Mouse (Mus musculus): Measurements from ENCODE around the gene Gm20662. TPM values are rescaled to one million over a fixed set of nuclear protein-coding genes. Genes with fewer than 3 reads are reported as not detected.

Gene Gm20662
- polyA plus RNA-seq, 1 experiment from 2014 or later, result 0.14 TPM

GRCm38 (mm10) chr9:107959896-107960295 is 36.3 kb upstream of the Gm20662 start:
- ATAC-seq (ENCODE audit: low FRiP score) (no peak), DNase-seq (ENCODE audit: low spot score) (no peak)
- H3K27me3 ChIP-seq (ENCODE audit: control insufficient read depth, insufficient read depth, low read length), result no peaks in the 10 kb centered on the region
- 71% methylated on average over 6 of the region's 6 CpGs for WGBS
- no peak overlapping the region for H3K4me2 ChIP-seq (replicated peaks; ENCODE audit: low read depth, low read length)
- H3K4me3 ChIP-seq (ENCODE audit: low read depth, low read length), result no peak overlapping the region
- no peaks in the 10 kb centered on the region for H3K4me1 ChIP-seq (replicated peaks; ENCODE audit: control insufficient read depth, insufficient read depth, low read length)
- H3K9me3 ChIP-seq (ENCODE audit: control insufficient read depth, low read length), result no peaks in the 10 kb centered on the region
- H3K36me3 ChIP-seq (ENCODE audit: control insufficient read depth, insufficient read depth, low read length), result no peaks in the 10 kb centered on the region; the same call in 1 of the 2 replicates
- no peak overlapping the region for H3K9ac ChIP-seq (ENCODE audit: low read depth, low read length)
- H3K27ac ChIP-seq (ENCODE audit: low read depth, low read length), result no peak overlapping the region

- H3K4me2 ChIP-seq (replicated peaks; ENCODE audit: low read depth, low read length), result no peak overlapping the region
- no peaks in the 10 kb centered on the region; the same call in 1 of the 2 replicates for H3K36me3 ChIP-seq (ENCODE audit: control insufficient read depth, insufficient read depth, low read length)
- WGBS, result 81% methylated on average over 4 of the region's 4 CpGs
These were observed 35.2 kb upstream of the Gm20662 start for GRCm38 (mm10) chr9:107960928-107961327.

GRCm38 (mm10) chr9:107961351-107961762 is 34.8 kb upstream of the Gm20662 start:
- Histone ChIP-seq H3K9me3 (ENCODE audit: control insufficient read depth, low read length) (no peaks in the 10 kb centered on the region), H3K36me3 (ENCODE audit: control insufficient read depth, insufficient read depth, low read length) (no peaks in the 10 kb centered on the region; the same call in 1 of the 2 replicates), H3K9ac (ENCODE audit: low read depth, low read length) (no peak overlapping the region), H3K27me3 (ENCODE audit: control insufficient read depth, insufficient read depth, low read length) (no peaks in the 10 kb centered on the region), H3K4me3 (ENCODE audit: low read depth, low read length) (no peak overlapping the region), H3K27ac (ENCODE audit: low read depth, low read length) (no peak overlapping the region), H3K4me1 (replicated peaks; ENCODE audit: control insufficient read depth, insufficient read depth, low read length) (no peaks in the 10 kb centered on the region), H3K4me2 (replicated peaks; ENCODE audit: low read depth, low read length) (no peak overlapping the region)
- DNase-seq (ENCODE audit: low spot score) (peak; percentile 21), ATAC-seq (ENCODE audit: low FRiP score) (no peak)
- 78% methylated on average over 10 of the region's 10 CpGs for WGBS

More at GRCm38 (mm10) chr9:107960928-107961327, 35.2 kb upstream of the Gm20662 start:
- ATAC-seq (ENCODE audit: low FRiP score) (no peak), DNase-seq (ENCODE audit: low spot score) (peak; percentile 14)
- Histone ChIP-seq H3K9me3 (ENCODE audit: control insufficient read depth, low read length) (no peaks in the 10 kb centered on the region), H3K4me1 (replicated peaks; ENCODE audit: control insufficient read depth, insufficient read depth, low read length) (no peaks in the 10 kb centered on the region), H3K27me3 (ENCODE audit: control insufficient read depth, insufficient read depth, low read length) (no peaks in the 10 kb centered on the region), H3K4me3 (ENCODE audit: low read depth, low read length) (no peak overlapping the region), H3K27ac (ENCODE audit: low read depth, low read length) (no peak overlapping the region), H3K9ac (ENCODE audit: low read depth, low read length) (no peak overlapping the region)

GRCm38 (mm10) chr9:107961881-107962280 is 34.3 kb upstream of the Gm20662 start:
- Histone ChIP-seq H3K4me2 (replicated peaks; ENCODE audit: low read depth, low read length) (no peak overlapping the region), H3K4me1 (replicated peaks; ENCODE audit: control insufficient read depth, insufficient read depth, low read length) (no peaks in the 10 kb centered on the region), H3K4me3 (ENCODE audit: low read depth, low read length) (no peak overlapping the region), H3K27ac (ENCODE audit: low read depth, low read length) (no peak overlapping the region), H3K27me3 (ENCODE audit: control insufficient read depth, insufficient read depth, low read length) (no peaks in the 10 kb centered on the region), H3K9ac (ENCODE audit: low read depth, low read length) (no peak overlapping the region), H3K9me3 (ENCODE audit: control insufficient read depth, low read length) (no peaks in the 10 kb centered on the region), H3K36me3 (ENCODE audit: control insufficient read depth, insufficient read depth, low read length) (no peaks in the 10 kb centered on the region; the same call in 1 of the 2 replicates)
- ATAC-seq (ENCODE audit: low FRiP score) (no peak), DNase-seq (ENCODE audit: low spot score) (peak; percentile 41)
- 63% methylated on average over 5 of the region's 5 CpGs for WGBS

- H3K27ac ChIP-seq (ENCODE audit: low read depth, low read length), result no peak overlapping the region
- DNase-seq (ENCODE audit: low spot score) (no peak), ATAC-seq (ENCODE audit: low FRiP score) (no peak)
- no peak overlapping the region for H3K9ac ChIP-seq (ENCODE audit: low read depth, low read length)
- H3K36me3 ChIP-seq (ENCODE audit: control insufficient read depth, insufficient read depth, low read length), result no peaks in the 10 kb centered on the region; the same call in 1 of the 2 replicates
- H3K27me3 ChIP-seq (ENCODE audit: control insufficient read depth, insufficient read depth, low read length), result no peaks in the 10 kb centered on the region
- WGBS, result 96% methylated on average over 9 of the region's 9 CpGs
- no peak overlapping the region for H3K4me2 ChIP-seq (replicated peaks; ENCODE audit: low read depth, low read length)
- no peaks in the 10 kb centered on the region for H3K4me1 ChIP-seq (replicated peaks; ENCODE audit: control insufficient read depth, insufficient read depth, low read length)
- H3K9me3 ChIP-seq (ENCODE audit: control insufficient read depth, low read length), result no peaks in the 10 kb centered on the region
- no peak overlapping the region for H3K4me3 ChIP-seq (ENCODE audit: low read depth, low read length)
These were observed 33.2 kb upstream of the Gm20662 start for GRCm38 (mm10) chr9:107962916-107963315.

GRCm38 (mm10) chr9:107963700-107964099 is 32.4 kb upstream of the Gm20662 start:
- ATAC-seq (ENCODE audit: low FRiP score), result 0 out of 2 replicates have a peak, but pooled peaks have one; percentile 30
- 34% methylated on average over 5 of the region's 5 CpGs for WGBS

GRCm38 (mm10) chr9:107964681-107965080 is 31.5 kb upstream of the Gm20662 start:
- ATAC-seq (ENCODE audit: low FRiP score), result no peak
- Histone ChIP-seq H3K4me3 (ENCODE audit: low read depth, low read length) (no peak overlapping the region), H3K4me2 (replicated peaks; ENCODE audit: low read depth, low read length) (no peak overlapping the region), H3K27ac (ENCODE audit: low read depth, low read length) (no peak overlapping the region), H3K27me3 (ENCODE audit: control insufficient read depth, insufficient read depth, low read length) (no peaks in the 10 kb centered on the region), H3K9me3 (ENCODE audit: control insufficient read depth, low read length) (no peaks in the 10 kb centered on the region), H3K9ac (ENCODE audit: low read depth, low read length) (no peak overlapping the region), H3K36me3 (ENCODE audit: control insufficient read depth, insufficient read depth, low read length) (no peaks in the 10 kb centered on the region; the same call in 1 of the 2 replicates), H3K4me1 (replicated peaks; ENCODE audit: control insufficient read depth, insufficient read depth, low read length) (no peaks in the 10 kb centered on the region)
- 88% methylated on average over 9 of the region's 9 CpGs for WGBS
- DNase-seq (ENCODE audit: low spot score), result no peak

More at GRCm38 (mm10) chr9:107963700-107964099, 32.4 kb upstream of the Gm20662 start:
- Histone ChIP-seq H3K4me3 (ENCODE audit: low read depth, low read length) (no peak overlapping the region), H3K27me3 (ENCODE audit: control insufficient read depth, insufficient read depth, low read length) (no peaks in the 10 kb centered on the region), H3K4me1 (replicated peaks; ENCODE audit: control insufficient read depth, insufficient read depth, low read length) (no peaks in the 10 kb centered on the region), H3K4me2 (replicated peaks; ENCODE audit: low read depth, low read length) (no peak overlapping the region), H3K27ac (ENCODE audit: low read depth, low read length) (no peak overlapping the region), H3K9ac (ENCODE audit: low read depth, low read length) (no peak overlapping the region), H3K36me3 (ENCODE audit: control insufficient read depth, insufficient read depth, low read length) (no peaks in the 10 kb centered on the region; the same call in 1 of the 2 replicates), H3K9me3 (ENCODE audit: control insufficient read depth, low read length) (no peaks in the 10 kb centered on the region)
- peak; percentile 88 for DNase-seq (ENCODE audit: low spot score)

- DNase-seq (ENCODE audit: low spot score) (no peak), ATAC-seq (ENCODE audit: low FRiP score) (no peak)
- no peaks in the 10 kb centered on the region for H3K27me3 ChIP-seq (ENCODE audit: control insufficient read depth, insufficient read depth, low read length)
- no peak overlapping the region for H3K4me2 ChIP-seq (replicated peaks; ENCODE audit: low read depth, low read length)
- no peak overlapping the region for H3K9ac ChIP-seq (ENCODE audit: low read depth, low read length)
- WGBS, result 89% methylated on average over 10 of the region's 10 CpGs
- H3K4me1 ChIP-seq (replicated peaks; ENCODE audit: control insufficient read depth, insufficient read depth, low read length), result no peaks in the 10 kb centered on the region
- no peak overlapping the region for H3K4me3 ChIP-seq (ENCODE audit: low read depth, low read length)
- H3K36me3 ChIP-seq (ENCODE audit: control insufficient read depth, insufficient read depth, low read length), result no peaks in the 10 kb centered on the region
- H3K9me3 ChIP-seq (ENCODE audit: control insufficient read depth, low read length), result no peaks in the 10 kb centered on the region
- H3K27ac ChIP-seq (ENCODE audit: low read depth, low read length), result no peak overlapping the region
These were observed 29.5 kb upstream of the Gm20662 start for GRCm38 (mm10) chr9:107966676-107967075.

- Histone ChIP-seq H3K9ac (ENCODE audit: low read depth, low read length) (no peak overlapping the region), H3K4me2 (replicated peaks; ENCODE audit: low read depth, low read length) (no peak overlapping the region), H3K36me3 (ENCODE audit: control insufficient read depth, insufficient read depth, low read length) (no peaks in the 10 kb centered on the region), H3K4me3 (ENCODE audit: low read depth, low read length) (no peak overlapping the region), H3K9me3 (ENCODE audit: control insufficient read depth, low read length) (no peaks in the 10 kb centered on the region), H3K4me1 (replicated peaks; ENCODE audit: control insufficient read depth, insufficient read depth, low read length) (no peaks in the 10 kb centered on the region), H3K27me3 (ENCODE audit: control insufficient read depth, insufficient read depth, low read length) (no peaks in the 10 kb centered on the region), H3K27ac (ENCODE audit: low read depth, low read length) (no peak overlapping the region)
- ATAC-seq (ENCODE audit: low FRiP score) (no peak), DNase-seq (ENCODE audit: low spot score) (no peak)
- WGBS, result 91% methylated on average over 6 of the region's 6 CpGs
These were observed 28.7 kb upstream of the Gm20662 start for GRCm38 (mm10) chr9:107967437-107967836.

All from hindbrain, embryonic 11.5 days (tissue).